27 mouse cellular contexts compared by ENCODE assay signal in the genomic region with DNA sequence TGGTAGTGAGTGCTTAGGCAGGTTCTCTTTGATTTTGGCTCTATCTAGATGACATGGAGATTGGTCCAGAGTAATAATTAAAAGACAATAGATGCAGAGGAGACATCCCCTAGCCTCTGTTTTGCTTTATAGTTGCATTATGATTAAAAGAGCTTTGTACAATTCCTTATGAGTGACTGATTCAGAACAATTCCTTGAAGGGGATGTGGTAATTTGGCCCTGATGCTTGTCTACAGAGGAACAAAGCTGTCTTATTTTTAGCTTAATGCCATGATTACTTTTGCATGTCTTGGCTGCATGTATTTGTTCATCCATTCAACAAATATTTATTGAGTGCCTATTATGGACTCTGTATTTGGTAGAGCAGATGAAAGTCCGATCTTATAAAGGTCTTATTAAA.
DNase-seq lines count a peak whose midpoint lies in the region; ATAC-seq and TF ChIP-seq lines count a peak whose summit lies in the region.
"Had no signal": no experiment of that assay in that cellular context is flagged by ENCODE, and none has a peak within 500 bp of the region (broad histone marks: within the 10 kb centered on the region; RNA-seq: fewer than 3 reads in every experiment).

No protein-coding gene starts in this region.

- TF ChIP-seq EP300 in liver, postnatal 0 days (IDR thresholded peaks at IDR 0.05; ENCODE audit: low read depth), result no peak

- no peak overlapping the region for H3K4me3 ChIP-seq in embryonic facial prominence, embryonic 12.5 days
- H3K4me3 ChIP-seq in embryonic facial prominence, embryonic 10.5 days, result no peak overlapping the region
- H3K4me3 ChIP-seq in liver, adult 2 months (ENCODE audit: insufficient read depth, low read depth, low read length), result no peak overlapping the region
- no peak overlapping the region for H3K4me3 ChIP-seq in liver, postnatal 0 days (ENCODE audit: low read depth, low read length)
- H3K4me3 ChIP-seq: erythroblast, embryonic 14.5 days; forebrain, embryonic 13.5 days; heart, adult 2 months; heart, embryonic 10.5 days; heart, embryonic 13.5 days had no signal

- no peak overlapping the region for H3K9ac ChIP-seq in embryonic facial prominence, embryonic 12.5 days
- no peak overlapping the region for H3K9ac ChIP-seq in liver, adult 2 months (ENCODE audit: low read depth, low read length)
- H3K9ac ChIP-seq in liver, postnatal 0 days (replicated peaks), result no peak overlapping the region
- H3K9ac ChIP-seq: forebrain, embryonic 13.5 days; heart, embryonic 13.5 days; hindbrain, embryonic 14.5 days had no signal

- H3K79me2 ChIP-seq in liver, adult 2 months (ENCODE audit: control insufficient read depth, insufficient read depth, low read length), result no peaks in the 10 kb centered on the region

- TF ChIP-seq CTCF in liver, adult 2 months (IDR thresholded peaks at IDR 0.05; ENCODE audit: low read depth, low read length), result no peak
- no peak for TF ChIP-seq CTCF in liver, postnatal 0 days (IDR thresholded peaks at IDR 0.05; ENCODE audit: low read depth)

- H3K27ac ChIP-seq in embryonic facial prominence, embryonic 12.5 days, result no peak overlapping the region
- no peak overlapping the region for H3K27ac ChIP-seq in embryonic facial prominence, embryonic 10.5 days (replicated peaks)
- H3K27ac ChIP-seq in liver, adult 2 months (replicated peaks; ENCODE audit: insufficient read depth, low read depth, low read length), result no peak overlapping the region
- no peak overlapping the region for H3K27ac ChIP-seq in liver, postnatal 0 days (ENCODE audit: low read depth)
- H3K27ac ChIP-seq: forebrain, embryonic 13.5 days; heart, adult 2 months; heart, embryonic 10.5 days; heart, embryonic 13.5 days; hindbrain, embryonic 14.5 days; hindbrain, postnatal 0 days had no signal

- TF ChIP-seq POLR2A in liver, adult 2 months (IDR thresholded peaks at IDR 0.05; ENCODE audit: extremely low read depth, insufficient read depth, low read length), result no peak

- no peak for DNase-seq in embryonic facial prominence, embryonic 10.5 days (ENCODE audit: low spot score)
- peak; percentile 42 for DNase-seq in liver, adult 2 months (ENCODE audit: extremely low read depth, low read depth, low spot score)
- DNase-seq in liver, postnatal 0 days, result no peak
- DNase-seq in retina, postnatal 1 day, result peak; percentile 69
- no peak for DNase-seq in layer of hippocampus, adult 11-12 months (ENCODE audit: low spot score)
- DNase-seq: adrenal gland, adult 2 months; adrenal gland, postnatal 14 days; cerebellum, adult 11-12 months; cerebellum, adult 8-10 months; cerebellum, postnatal 10 days; cerebellum, postnatal 36 days; embryo, embryonic 11 days; gastrocnemius, postnatal 10 days; gastrocnemius, postnatal 36 days; heart, adult 2 months; heart, postnatal 14 days; heart, postnatal 4 days had no signal

- WGBS in embryonic facial prominence, embryonic 12.5 days, result 62% methylated on average over 1 of the region's 1 CpGs
- 78% methylated on average over 1 of the region's 1 CpGs for WGBS in embryonic facial prominence, embryonic 10.5 days
- 42% methylated on average over 1 of the region's 1 CpGs for WGBS in liver, adult 2 months
- 68% methylated on average over 1 of the region's 1 CpGs for WGBS in liver, postnatal 0 days (ENCODE audit: insufficient replicate concordance)

- no peaks in the 10 kb centered on the region for H3K27me3 ChIP-seq in embryonic facial prominence, embryonic 12.5 days
- H3K27me3 ChIP-seq in embryonic facial prominence, embryonic 10.5 days (replicated peaks; ENCODE audit: low read depth, poor library complexity, severe bottlenecking), result no peaks in the 10 kb centered on the region
- H3K27me3 ChIP-seq in liver, adult 2 months (ENCODE audit: control insufficient read depth, insufficient read depth, low read length), result no peaks in the 10 kb centered on the region
- H3K27me3 ChIP-seq in liver, postnatal 0 days (ENCODE audit: insufficient read depth, low read length), result no peaks in the 10 kb centered on the region
- H3K27me3 ChIP-seq: forebrain, embryonic 13.5 days; heart, embryonic 13.5 days; Patski had no signal

- H3K4me1 ChIP-seq in embryonic facial prominence, embryonic 12.5 days, result no peaks in the 10 kb centered on the region
- H3K4me1 ChIP-seq in embryonic facial prominence, embryonic 10.5 days, result no peaks in the 10 kb centered on the region
- H3K4me1 ChIP-seq in liver, adult 2 months (ENCODE audit: control insufficient read depth, insufficient read depth, low read length), result no peaks in the 10 kb centered on the region
- no peaks in the 10 kb centered on the region for H3K4me1 ChIP-seq in liver, postnatal 0 days (ENCODE audit: insufficient read depth)
- H3K4me1 ChIP-seq: forebrain, embryonic 13.5 days; heart, embryonic 10.5 days; heart, embryonic 13.5 days had no signal

- H3K9me3 ChIP-seq in embryonic facial prominence, embryonic 12.5 days, result no peaks in the 10 kb centered on the region
- no peaks in the 10 kb centered on the region for H3K9me3 ChIP-seq in embryonic facial prominence, embryonic 10.5 days
- H3K9me3 ChIP-seq in liver, postnatal 0 days (ENCODE audit: low read length), result no peaks in the 10 kb centered on the region
- H3K9me3 ChIP-seq: forebrain, embryonic 13.5 days; heart, embryonic 10.5 days; heart, embryonic 13.5 days had no signal

- H3K4me2 ChIP-seq in embryonic facial prominence, embryonic 12.5 days (replicated peaks), result no peak overlapping the region
- no peak overlapping the region for H3K4me2 ChIP-seq in liver, postnatal 0 days (ENCODE audit: low read depth, low read length)
- H3K4me2 ChIP-seq: forebrain, embryonic 13.5 days; heart, embryonic 13.5 days; hindbrain, embryonic 14.5 days had no signal

- ATAC-seq in embryonic facial prominence, embryonic 12.5 days (ENCODE audit: insufficient number of reproducible peaks, insufficient read depth, low FRiP score, low TSS enrichment), result 0 out of 2 replicates have a peak, but pooled peaks have one; percentile 28
- no peak for ATAC-seq in liver, postnatal 0 days
- ATAC-seq: forebrain, embryonic 13.5 days; hindbrain, postnatal 0 days; inflammation-experienced regulatory T-cells, adult 6 months; intestine, embryonic 16.5 days; Patski had no signal

- no peaks in the 10 kb centered on the region for H3K36me3 ChIP-seq in embryonic facial prominence, embryonic 12.5 days
- H3K36me3 ChIP-seq in embryonic facial prominence, embryonic 10.5 days (replicated peaks), result no peaks in the 10 kb centered on the region
- no peaks in the 10 kb centered on the region for H3K36me3 ChIP-seq in liver, adult 2 months (ENCODE audit: control insufficient read depth, insufficient read depth, low read length)
- H3K36me3 ChIP-seq in liver, postnatal 0 days (replicated peaks; ENCODE audit: insufficient read depth, low read length), result no peaks in the 10 kb centered on the region
- H3K36me3 ChIP-seq: heart, embryonic 10.5 days; heart, embryonic 13.5 days had no signal

Comparison
In these comparisons a context has a peak if more than half of its experiments do, and no peak if none do; other contexts are left out.
1. DNase-seq: peak in liver, adult 2 months (single experiment) and retina, postnatal 1 day (single experiment); none in embryonic facial prominence, embryonic 10.5 days (single experiment), liver, postnatal 0 days (single experiment) and layer of hippocampus, adult 11-12 months (single experiment).